10 mouse cellular contexts compared by ENCODE assay signal in genomic region chr3:89799476-89799875, GRCm38 (mm10). TPM values are rescaled to one million over a fixed set of nuclear protein-coding genes. Genes with fewer than 3 reads are reported as not detected.
DNase-seq lines count a peak whose midpoint lies in the region; ATAC-seq and TF ChIP-seq lines count a peak whose summit lies in the region.
"Had no signal": no experiment of that assay in that cellular context is flagged by ENCODE, and none has a peak within 500 bp of the region (broad histone marks: within the 10 kb centered on the region; RNA-seq: fewer than 3 reads in every experiment).

No protein-coding gene starts in this region.

- no peaks in the 10 kb centered on the region for H3K36me3 ChIP-seq in heart, embryonic 10.5 days
- H3K36me3 ChIP-seq in midbrain, embryonic 11.5 days (ENCODE audit: control insufficient read depth, insufficient read depth, low read length), result no peaks in the 10 kb centered on the region
- H3K36me3 ChIP-seq in midbrain, postnatal 0 days (ENCODE audit: insufficient read depth, low read length), result no peaks in the 10 kb centered on the region
- H3K36me3 ChIP-seq in limb, embryonic 15.5 days, result no peaks in the 10 kb centered on the region

- no peak for ATAC-seq in midbrain, embryonic 11.5 days (ENCODE audit: low FRiP score)
- no peak for ATAC-seq in midbrain, postnatal 0 days (ENCODE audit: low FRiP score)
- no peak for ATAC-seq in limb, embryonic 15.5 days (ENCODE audit: insufficient number of reproducible peaks, low FRiP score, low TSS enrichment, low read depth)

- no peak for TF ChIP-seq CTCF in midbrain, postnatal 0 days (IDR thresholded peaks at IDR 0.05)

- H3K9me3 ChIP-seq in heart, embryonic 10.5 days, result no peaks in the 10 kb centered on the region
- no peaks in the 10 kb centered on the region for H3K9me3 ChIP-seq in midbrain, embryonic 11.5 days (ENCODE audit: control insufficient read depth, low read length)
- H3K9me3 ChIP-seq in midbrain, postnatal 0 days (ENCODE audit: low read length), result no peaks in the 10 kb centered on the region
- H3K9me3 ChIP-seq in limb, embryonic 15.5 days, result no peaks in the 10 kb centered on the region
- H3K9me3 ChIP-seq: megakaryocyte, embryonic 14.5 days had no signal

- H3K4me3 ChIP-seq in heart, embryonic 10.5 days, result peak overlapping the region; percentile 54
- no peak overlapping the region for H3K4me3 ChIP-seq in midbrain, embryonic 11.5 days (ENCODE audit: low read depth, low read length)
- no peak overlapping the region for H3K4me3 ChIP-seq in midbrain, postnatal 0 days (ENCODE audit: low read depth, low read length)
- H3K4me3 ChIP-seq in limb, embryonic 15.5 days, result no peak overlapping the region
- H3K4me3 ChIP-seq: megakaryocyte, embryonic 14.5 days had no signal

- DNase-seq in heart, embryonic 10.5 days (ENCODE audit: low spot score), result peak; percentile 82
- no peak for DNase-seq in heart, postnatal 14 days
- DNase-seq in midbrain, embryonic 11.5 days (ENCODE audit: low spot score, missing footprints), result no peak
- no peak for DNase-seq in midbrain, postnatal 0 days (ENCODE audit: low spot score)
- peak; percentile 43 for DNase-seq in yolk sac, embryonic 10.5 days (ENCODE audit: low spot score)
- DNase-seq in layer of hippocampus, postnatal 25 days (ENCODE audit: extremely low spot score in 1 of 2, low spot score in 1 of 2), result no peak
- DNase-seq in gastrocnemius, postnatal 4 days (ENCODE audit: low spot score in 2 of 2), result no peak
- DNase-seq: gastrocnemius, postnatal 10 days had no signal

- peak overlapping the region; percentile 33 for H3K4me2 ChIP-seq in midbrain, embryonic 11.5 days
- H3K4me2 ChIP-seq in midbrain, postnatal 0 days (ENCODE audit: low read depth, low read length, poor library complexity, severe bottlenecking), result no peak overlapping the region
- H3K4me2 ChIP-seq in limb, embryonic 15.5 days, result peak overlapping the region; percentile 22; the same call in 1 of the 2 replicates

- WGBS in heart, embryonic 10.5 days, result 2% methylated on average over 13 of the region's 13 CpGs
- 3% methylated on average over 13 of the region's 13 CpGs for WGBS in midbrain, embryonic 11.5 days
- WGBS in midbrain, postnatal 0 days, result 4% methylated on average over 13 of the region's 13 CpGs
- 6% methylated on average over 13 of the region's 13 CpGs for WGBS in limb, embryonic 15.5 days

- no peak overlapping the region for H3K9ac ChIP-seq in midbrain, embryonic 11.5 days (ENCODE audit: low read length)
- H3K9ac ChIP-seq in midbrain, postnatal 0 days (replicated peaks; ENCODE audit: low read length, poor library complexity, severe bottlenecking), result no peak overlapping the region
- no peak overlapping the region for H3K9ac ChIP-seq in limb, embryonic 15.5 days

- intact Hi-C loops in heart, postnatal 14 days (cut with DNase I), result no loop called here

- H3K4me1 ChIP-seq in heart, embryonic 10.5 days, result peaks cover 12% of the 10 kb centered on the region
- H3K4me1 ChIP-seq in midbrain, embryonic 11.5 days (ENCODE audit: control insufficient read depth, insufficient read depth, low read length), result no peaks in the 10 kb centered on the region
- no peaks in the 10 kb centered on the region for H3K4me1 ChIP-seq in midbrain, postnatal 0 days (ENCODE audit: insufficient read depth, low read length)
- H3K4me1 ChIP-seq in limb, embryonic 15.5 days, result peaks cover 4% of the 10 kb centered on the region

- H3K27me3 ChIP-seq in heart, embryonic 10.5 days (ENCODE audit: insufficient read depth, poor library complexity, severe bottlenecking), result no peaks in the 10 kb centered on the region
- no peaks in the 10 kb centered on the region for H3K27me3 ChIP-seq in midbrain, embryonic 11.5 days (ENCODE audit: control insufficient read depth, insufficient read depth, low read length)
- no peaks in the 10 kb centered on the region for H3K27me3 ChIP-seq in midbrain, postnatal 0 days (ENCODE audit: insufficient read depth, low read length)
- no peaks in the 10 kb centered on the region for H3K27me3 ChIP-seq in limb, embryonic 15.5 days

- H3K27ac ChIP-seq in heart, embryonic 10.5 days, result peak overlapping the region; percentile 83
- no peak overlapping the region for H3K27ac ChIP-seq in midbrain, embryonic 11.5 days (ENCODE audit: low read depth, low read length)
- no peak overlapping the region for H3K27ac ChIP-seq in midbrain, postnatal 0 days (ENCODE audit: low read depth, low read length)
- H3K27ac ChIP-seq in limb, embryonic 15.5 days, result no peak overlapping the region

RNA-seq across cellular contexts. Expression of gene Ube2q1, which starts 26.1 kb away (rescaled TPM):
- polyA plus RNA-seq in heart, embryonic 10.5 days (2016; fragmentation: Nextera tagmentation; extraction: Ambion mirVana), result 9.5 and 14.7 TPM in 2 replicates
- 10 to 100 TPM; 28.0 to 28.6 TPM for total RNA-seq in heart, postnatal 14 days (2021)
- polyA plus RNA-seq in midbrain, embryonic 11.5 days (2014; fragmentation: Nextera tagmentation; extraction: Ambion mirVana), result 20.4 and 22.7 TPM in 2 replicates
- 59.1 and 62.2 TPM in 2 replicates for total RNA-seq in midbrain, postnatal 0 days (2014; rRNA removed)
- polyA plus RNA-seq in midbrain, postnatal 0 days (2015; fragmentation: Nextera tagmentation; extraction: Ambion mirVana), result 8.9 and 9.4 TPM in 2 replicates
- polyA plus RNA-seq in limb, embryonic 15.5 days (2015; fragmentation: Nextera tagmentation; extraction: Ambion mirVana), result 7.8 and 9.4 TPM in 2 replicates
- 10 to 100 TPM; 92.7 to 95.9 TPM for total RNA-seq in layer of hippocampus, postnatal 25 days (2021)
- total RNA-seq in gastrocnemius, postnatal 4 days (2021), result 10 to 100 TPM; 29.5 to 33.4 TPM

RNA-seq across cellular contexts. Expression of gene She, which starts 31.7 kb away (rescaled TPM):
- 5.4 and 5.9 TPM in 2 replicates for polyA plus RNA-seq in heart, embryonic 10.5 days (2016; fragmentation: Nextera tagmentation; extraction: Ambion mirVana)
- total RNA-seq in heart, postnatal 14 days (2021), result 10 to 100 TPM; 18.1 TPM
- polyA plus RNA-seq in midbrain, embryonic 11.5 days (2014; fragmentation: Nextera tagmentation; extraction: Ambion mirVana), result 2.0 and 2.3 TPM in 2 replicates
- 1.8 and 2.7 TPM in 2 replicates for total RNA-seq in midbrain, postnatal 0 days (2014; rRNA removed)
- polyA plus RNA-seq in midbrain, postnatal 0 days (2015; fragmentation: Nextera tagmentation; extraction: Ambion mirVana), result 0.91 and 1.0 TPM in 2 replicates
- polyA plus RNA-seq in limb, embryonic 15.5 days (2015; fragmentation: Nextera tagmentation; extraction: Ambion mirVana), result 2.7 and 3.9 TPM in 2 replicates
- 1 to 10 TPM; 2.7 to 3.1 TPM for total RNA-seq in layer of hippocampus, postnatal 25 days (2021)
- total RNA-seq in gastrocnemius, postnatal 4 days (2021), result 10 to 100 TPM; 10.3 to 11.1 TPM

RNA-seq across cellular contexts. Expression of gene Chrnb2, which starts 35.0 kb away (rescaled TPM):
- polyA plus RNA-seq in heart, embryonic 10.5 days (2016; fragmentation: Nextera tagmentation; extraction: Ambion mirVana), result 0.25 and 0.26 TPM in 2 replicates
- under 1 TPM; 0.20 to 0.29 TPM for total RNA-seq in heart, postnatal 14 days (2021)
- 13.5 and 13.6 TPM in 2 replicates for polyA plus RNA-seq in midbrain, embryonic 11.5 days (2014; fragmentation: Nextera tagmentation; extraction: Ambion mirVana)
- 47.3 and 53.6 TPM in 2 replicates for total RNA-seq in midbrain, postnatal 0 days (2014; rRNA removed)
- polyA plus RNA-seq in midbrain, postnatal 0 days (2015; fragmentation: Nextera tagmentation; extraction: Ambion mirVana), result 20.5 and 20.9 TPM in 2 replicates
- polyA plus RNA-seq in limb, embryonic 15.5 days (2015; fragmentation: Nextera tagmentation; extraction: Ambion mirVana), result 0.22 and 0.37 TPM in 2 replicates
- 10 to 100 TPM; 28.2 to 30.5 TPM for total RNA-seq in layer of hippocampus, postnatal 25 days (2021)
- under 1 TPM; 0.23 to 0.27 TPM for total RNA-seq in gastrocnemius, postnatal 4 days (2021)

Comparison
In these comparisons a context has a peak if more than half of its experiments do, and no peak if none do; other contexts are left out.
1. DNase-seq: peak in heart, embryonic 10.5 days (single experiment) and yolk sac, embryonic 10.5 days (single experiment); none in heart, postnatal 14 days (0 of 2), midbrain, embryonic 11.5 days (single experiment), midbrain, postnatal 0 days (single experiment), layer of hippocampus, postnatal 25 days (0 of 2) and gastrocnemius, postnatal 4 days (0 of 2).
2. RNA of gene Chrnb2, which starts 35.0 kb away (total RNA-seq): 47.3 to 53.6 TPM in midbrain, postnatal 0 days and 28.2 to 30.5 TPM in layer of hippocampus, postnatal 25 days; 0.20 to 0.29 TPM in heart, postnatal 14 days and 0.23 to 0.27 TPM in gastrocnemius, postnatal 4 days; every median in the first group is over 10 times any median in the second.